Mouse (Mus musculus): ENCODE data around the gene Gpr137.
"Not testable (repeated sequence)": the region's sequence is repeated elsewhere in the genome, so short reads cannot be mapped to it uniquely, and the experiment has no call there.

Gene Gpr137

GRCm38 (mm10) chr19:6942249-6942691, at the start of gene Gpr137:
Gene Gpr137 (minus strand): TSS chr19:6942480.
- DNase-seq = peak; percentile 95

DNA sequence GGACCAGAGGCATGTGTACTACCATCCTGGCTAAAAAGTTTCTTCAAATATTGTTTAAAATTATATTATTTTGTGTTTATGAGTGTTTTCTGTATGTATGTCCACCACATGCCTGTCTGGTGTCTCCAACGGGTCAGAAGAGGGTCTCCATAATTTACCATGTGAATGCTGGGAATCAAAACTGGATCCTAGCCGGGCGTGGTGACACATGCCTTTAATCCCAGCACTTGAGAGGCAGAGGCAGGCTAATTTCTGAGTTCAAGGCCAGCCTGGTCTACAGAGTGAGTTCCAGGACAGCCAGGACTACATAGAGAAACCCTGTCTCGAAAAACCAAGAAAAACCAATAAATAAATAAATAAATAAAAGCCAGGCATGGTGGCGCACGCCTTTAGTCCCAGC, 48.9 kb upstream of the Gpr137 start:
- DNase-seq = not testable (repeated sequence)

- no peak for DNase-seq
Measured at GRCm38 (mm10) chr19:6990712-6991111, 48.4 kb upstream of the Gpr137 start.

DNA sequence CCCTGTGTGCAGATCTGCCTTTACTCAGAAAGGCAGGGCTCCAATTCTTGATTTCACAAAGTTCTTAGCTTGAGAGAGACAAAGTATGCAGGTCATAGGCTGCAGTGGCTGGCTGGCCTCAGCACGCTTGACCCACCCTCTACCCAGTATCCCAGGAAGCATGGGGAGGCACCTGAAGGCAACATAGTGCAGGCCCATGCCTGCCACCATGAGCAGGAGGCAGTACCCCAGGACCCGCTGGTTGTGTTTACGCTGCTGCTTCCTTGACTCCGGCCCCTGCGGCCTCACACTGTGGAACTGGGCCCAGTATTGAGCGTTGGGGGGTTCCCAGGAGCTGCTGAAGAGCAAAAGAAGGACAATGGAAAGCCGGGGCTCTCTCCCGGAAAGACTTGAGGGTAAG, 47.0 kb upstream of the Gpr137 start:
- DNase-seq = no peak

DNA sequence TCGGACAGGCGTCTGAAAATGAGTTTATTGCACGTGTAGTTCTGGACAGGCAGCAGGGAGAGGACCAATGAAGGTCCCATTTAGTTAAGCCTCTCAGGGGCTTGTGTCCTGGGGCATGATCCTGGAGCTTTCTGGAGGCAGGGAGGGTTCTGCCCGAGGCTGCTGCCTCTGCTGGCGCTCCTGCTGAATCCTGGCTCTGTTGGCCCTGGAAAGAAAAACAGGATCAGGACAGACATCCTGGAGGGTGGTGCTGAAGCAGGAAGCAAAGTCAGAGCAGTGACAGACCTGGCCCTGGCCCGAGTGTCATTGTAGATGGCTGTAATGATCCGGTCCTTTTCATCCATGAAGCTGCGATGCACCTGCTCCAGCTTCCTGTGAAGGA, 45.6 kb upstream of the Gpr137 start:
- no peak for DNase-seq

- peak; percentile 78 for DNase-seq
Measured at GRCm38 (mm10) chr19:6987061-6987903, 45.0 kb upstream of the Gpr137 start, which contains the start of gene Vegfb. Gene Vegfb (minus strand): TSS chr19:6987651.

DNA sequence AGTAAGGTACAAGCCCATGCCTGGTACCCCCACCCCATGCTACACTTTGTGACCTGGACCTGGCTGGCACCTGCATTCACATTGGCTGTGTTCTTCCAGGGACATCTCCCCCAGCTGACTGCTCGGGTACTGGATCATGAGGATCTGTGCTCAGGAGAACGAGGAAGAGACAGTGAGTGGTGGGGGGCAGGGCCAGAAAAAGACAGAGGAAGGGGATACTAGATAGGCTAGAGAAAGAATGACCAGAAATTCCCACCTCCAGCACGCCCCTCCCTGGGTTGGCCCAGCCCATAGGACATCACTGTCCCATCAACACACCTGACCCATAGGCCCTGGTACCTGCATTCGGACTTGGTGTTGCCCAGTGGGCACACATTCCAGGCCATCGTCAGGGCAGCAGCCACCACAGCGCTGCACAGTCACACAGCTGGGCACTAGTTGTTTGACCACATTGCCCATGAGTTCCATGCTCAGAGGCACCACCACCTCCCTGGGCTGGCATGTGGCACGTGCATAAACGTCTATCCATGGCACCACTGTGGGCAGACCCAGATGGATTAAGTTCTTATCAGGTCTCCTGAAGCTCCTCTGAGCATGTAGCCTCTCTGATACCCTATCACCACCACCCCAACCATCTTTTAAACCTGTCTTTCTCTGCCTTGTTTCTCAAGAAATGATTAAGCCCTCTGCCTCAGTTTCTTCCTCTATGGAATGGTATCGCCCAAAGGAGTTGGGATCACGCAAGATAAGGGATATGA, 43.9 kb upstream of the Gpr137 start:
- no peak for DNase-seq

DNA sequence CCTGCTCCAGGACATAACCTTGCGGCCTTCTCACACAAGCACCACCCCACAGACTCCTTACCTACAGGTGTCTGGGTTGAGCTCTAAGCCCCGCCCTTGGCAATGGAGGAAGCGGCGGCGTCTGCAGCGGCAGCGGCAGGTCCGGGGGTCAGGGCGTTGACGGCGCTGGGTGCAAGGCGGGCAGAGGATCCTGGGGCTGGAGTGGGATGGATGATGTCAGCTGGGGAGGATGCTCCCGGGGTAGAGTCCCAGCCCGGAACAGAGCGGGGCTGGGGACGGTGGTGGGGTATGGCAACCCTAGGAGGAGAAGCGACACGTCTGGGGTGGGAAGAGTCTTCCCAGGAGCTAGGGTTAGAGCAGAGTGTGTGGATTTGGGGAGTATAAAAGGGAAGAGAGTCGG, 43.0 kb upstream of the Gpr137 start:
- DNase-seq = no peak

GRCm38 (mm10) chr19:6983621-6984020, 41.3 kb upstream of the Gpr137 start:
- peak; percentile 44 for DNase-seq

DNA sequence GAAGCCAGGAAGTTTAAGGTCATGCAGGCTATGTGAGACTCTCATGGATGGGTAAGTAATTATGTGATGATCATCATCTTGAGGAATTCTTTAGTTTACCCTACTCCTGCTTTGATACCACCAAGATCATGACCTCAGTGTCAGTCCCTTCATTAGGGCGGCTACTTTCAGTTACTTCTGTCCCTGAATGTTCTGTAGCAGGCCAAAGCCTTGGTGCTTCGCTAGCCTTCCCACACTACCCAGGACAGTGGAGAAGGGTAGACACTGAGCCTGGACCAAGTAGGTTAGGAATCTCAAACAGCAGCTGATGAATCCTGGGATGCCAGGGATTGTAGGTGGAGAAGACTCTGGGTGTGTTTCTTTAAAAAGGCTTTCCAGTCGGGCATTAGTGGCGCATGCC, 39.2 kb upstream of the Gpr137 start:
- DNase-seq = no peak

DNA sequence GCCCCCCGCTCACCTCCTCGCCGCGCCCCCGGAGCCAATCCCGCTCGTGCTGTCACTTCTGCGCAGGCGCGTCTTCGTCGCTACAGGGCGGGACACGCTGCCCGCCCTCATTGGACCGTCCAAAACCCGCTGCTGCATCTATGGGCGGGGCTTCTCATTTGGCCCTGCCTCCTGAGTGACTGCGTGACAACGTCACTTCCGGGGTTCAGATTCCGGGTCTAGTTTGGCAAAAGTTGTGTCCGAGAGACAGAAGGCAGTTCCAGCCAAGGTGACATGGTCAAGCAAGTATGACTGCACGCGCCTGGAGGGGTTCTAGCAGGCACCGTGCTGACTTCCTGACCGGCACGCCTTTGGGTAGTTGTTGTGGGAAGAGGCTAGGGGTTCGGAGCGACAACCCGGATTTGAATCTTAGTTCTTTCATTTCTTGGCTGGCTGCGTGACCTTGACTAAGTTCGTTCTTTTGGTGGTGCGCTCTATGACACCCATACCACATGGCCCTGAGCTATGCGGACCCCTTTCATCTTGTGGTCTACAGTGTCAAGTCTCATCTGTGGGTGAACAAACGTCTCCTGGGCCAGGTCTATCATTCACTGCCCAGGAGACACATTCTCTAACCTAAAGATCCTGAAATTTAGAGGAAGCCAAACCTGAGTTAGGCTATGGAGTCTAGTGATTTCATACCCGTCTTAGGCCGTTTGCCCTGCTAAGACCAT, 38.3 kb upstream of the Gpr137 start, which contains the start of gene Fkbp2:
TSS of gene Fkbp2 (minus strand) at position 121 of the 713 bp plus-strand sequence.
- peak; percentile 99 for DNase-seq

- peak; percentile 100 for DNase-seq
Measured at GRCm38 (mm10) chr19:6979486-6980380, 37.5 kb upstream of the Gpr137 start.

DNA sequence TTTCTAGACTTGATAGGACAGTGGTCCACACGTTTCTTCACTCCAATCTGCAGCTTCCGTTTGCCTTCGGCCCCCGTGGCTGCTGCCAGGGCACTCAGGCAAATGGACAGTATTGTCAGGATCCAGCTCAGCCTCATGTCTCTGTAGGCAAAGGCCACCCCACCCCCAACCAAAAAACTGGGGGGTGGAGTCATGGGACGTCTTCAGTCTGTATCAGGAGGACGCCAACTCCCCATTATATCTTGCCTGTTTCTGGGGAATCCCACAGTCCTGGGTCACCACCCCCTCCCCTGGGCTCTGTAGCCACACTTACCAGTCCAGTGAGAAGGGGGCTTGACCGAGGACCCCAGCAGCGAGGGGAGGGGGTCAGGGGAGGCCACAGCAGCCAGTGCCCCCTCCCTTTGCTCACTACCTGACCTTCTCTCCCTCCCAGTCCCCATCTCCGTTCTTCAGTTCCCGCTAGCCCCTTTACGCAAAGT, 36.8 kb upstream of the Gpr137 start:
- no peak for DNase-seq

GRCm38 (mm10) chr19:6978639-6978974, 36.3 kb upstream of the Gpr137 start:
- no peak for DNase-seq

GRCm38 (mm10) chr19:6977759-6978638, 35.7 kb upstream of the Gpr137 start:
- DNase-seq = no peak

DNA sequence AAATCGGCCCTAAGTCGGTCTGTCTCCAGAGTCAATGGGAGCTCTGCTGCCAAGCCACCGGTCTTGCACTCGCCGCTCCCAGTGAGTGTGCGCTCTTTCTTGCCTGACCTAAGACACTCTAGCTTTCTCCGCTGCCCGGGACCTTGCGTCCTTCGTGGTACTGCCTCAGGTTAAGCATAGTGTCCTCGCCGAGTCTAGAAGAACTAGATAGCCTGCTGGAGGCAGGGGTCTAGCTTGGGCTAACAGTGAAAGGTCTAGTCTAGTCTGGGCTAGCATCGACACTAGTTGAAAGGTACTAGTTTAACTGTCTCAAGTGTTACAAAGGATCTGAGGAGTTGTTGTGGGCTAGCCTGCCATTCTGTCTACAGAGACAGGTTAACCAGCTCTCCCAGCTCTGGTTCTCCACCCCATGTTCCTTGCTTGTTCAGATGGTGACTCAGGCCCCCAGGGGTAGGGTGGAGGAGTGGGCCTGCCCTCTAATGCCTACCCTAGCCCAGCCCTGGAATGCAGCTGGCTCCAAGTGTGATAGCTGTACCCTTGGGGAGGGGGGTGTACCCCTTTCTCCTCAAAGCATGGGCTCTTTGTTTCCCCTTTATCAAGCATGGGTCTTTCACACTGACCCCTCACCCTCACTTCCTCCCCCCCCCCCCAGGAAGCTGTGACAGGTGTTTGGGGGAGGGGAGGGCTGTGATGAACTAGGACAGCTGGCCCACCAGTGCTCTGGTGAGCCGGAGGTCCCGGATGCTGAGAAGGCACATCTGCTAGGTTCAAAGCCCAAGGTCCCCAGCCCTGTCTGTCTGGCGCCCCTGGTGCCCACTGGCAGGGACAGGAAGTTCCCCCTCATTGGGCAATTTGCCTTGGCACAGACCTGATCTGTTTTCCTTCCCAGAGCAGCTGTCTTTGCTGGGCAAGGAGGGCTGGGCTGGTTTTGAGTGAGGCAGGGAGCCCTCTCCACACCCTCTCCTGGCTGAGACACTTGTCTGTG, 33.5 kb upstream of the Gpr137 start, which contains the start of gene Plcb3:
TSS of gene Plcb3 (minus strand) at position 934 of the 985 bp plus-strand sequence.
- DNase-seq = peak; percentile 94

- peak; percentile 93 for DNase-seq
Measured at GRCm38 (mm10) chr19:6974211-6975205, 32.2 kb upstream of the Gpr137 start, which contains the start of gene Ppp1r14b. Gene Ppp1r14b (plus strand): TSS chr19:6974968.

GRCm38 (mm10) chr19:6973581-6974190, 31.4 kb upstream of the Gpr137 start:
- no peak for DNase-seq
